Comparison of ENCODE assay signal across 11 mouse cellular contexts in genomic region chr8:5285708-5286161, GRCm38 (mm10).
DNase-seq lines count a peak whose midpoint lies in the region; ATAC-seq and TF ChIP-seq lines count a peak whose summit lies in the region.
"Had no signal": no experiment of that assay in that cellular context is flagged by ENCODE, and none has a peak within 500 bp of the region (broad histone marks: within the 10 kb centered on the region; RNA-seq: fewer than 3 reads in every experiment).

No protein-coding gene starts in this region.

- no peaks in the 10 kb centered on the region for H3K27me3 ChIP-seq in embryonic facial prominence, embryonic 14.5 days (replicated peaks; ENCODE audit: control insufficient read depth, insufficient read depth, low read length)
- H3K27me3 ChIP-seq in midbrain, embryonic 14.5 days (ENCODE audit: control insufficient read depth, insufficient read depth, low read length): no peaks in the 10 kb centered on the region

- 23% methylated on average over 5 of the region's 5 CpGs for WGBS in embryonic facial prominence, embryonic 14.5 days
- WGBS in midbrain, embryonic 14.5 days: 55% methylated on average over 5 of the region's 5 CpGs
- WGBS in lung, adult 2 months: 78% methylated on average over 5 of the region's 5 CpGs

- H3K4me1 ChIP-seq in embryonic facial prominence, embryonic 14.5 days (ENCODE audit: control insufficient read depth, insufficient read depth, low read length): no peaks in the 10 kb centered on the region
- H3K4me1 ChIP-seq in midbrain, embryonic 14.5 days (ENCODE audit: control insufficient read depth, insufficient read depth, low read length): no peaks in the 10 kb centered on the region
- no peaks in the 10 kb centered on the region for H3K4me1 ChIP-seq in lung, adult 2 months (ENCODE audit: control insufficient read depth, insufficient read depth, low read length)

- no peak for TF ChIP-seq POLR2A in lung, adult 2 months (IDR thresholded peaks at IDR 0.05; ENCODE audit: borderline replicate concordance, extremely low read depth, low read depth, low read length)

- no peaks in the 10 kb centered on the region for H3K9me3 ChIP-seq in embryonic facial prominence, embryonic 14.5 days (ENCODE audit: control insufficient read depth, low read length)
- no peaks in the 10 kb centered on the region for H3K9me3 ChIP-seq in midbrain, embryonic 14.5 days (ENCODE audit: control insufficient read depth, low read length)
- H3K9me3 ChIP-seq: G1E had no signal

- no peak for TF ChIP-seq CTCF in lung, adult 2 months (IDR thresholded peaks at IDR 0.05; ENCODE audit: insufficient read depth, low read length)

- no peak overlapping the region for H3K9ac ChIP-seq in embryonic facial prominence, embryonic 14.5 days (ENCODE audit: low read depth, low read length)
- H3K9ac ChIP-seq in midbrain, embryonic 14.5 days (replicated peaks; ENCODE audit: low read length): no peak overlapping the region

- DNase-seq in cerebellum, adult 8-10 months: peak; percentile 53
- DNase-seq in embryonic facial prominence, embryonic 14.5 days (ENCODE audit: low spot score): peak; percentile 76
- peak; percentile 56 for DNase-seq in midbrain, embryonic 14.5 days
- DNase-seq in lung, adult 2 months: no peak
- DNase-seq in T-cell, adult 2 months (ENCODE audit: low spot score): no peak
- DNase-seq: kidney, adult 11 months; lung, adult 18-20 months had no signal

- peak; percentile 95 for ATAC-seq in cerebellum, adult (ENCODE audit: insufficient number of reproducible peaks, low FRiP score, low TSS enrichment)
- ATAC-seq in embryonic facial prominence, embryonic 14.5 days (ENCODE audit: low read depth): peak; percentile 84
- ATAC-seq in midbrain, embryonic 14.5 days (ENCODE audit: low FRiP score, low TSS enrichment): peak; percentile 43; the same call in 1 of the 2 replicates
- ATAC-seq in erythroid progenitor cell, adult 5-6 weeks (replicated peaks; ENCODE audit: low FRiP score, poor library complexity, severe bottlenecking): no peak

- no peaks in the 10 kb centered on the region for H3K36me3 ChIP-seq in embryonic facial prominence, embryonic 14.5 days (ENCODE audit: control insufficient read depth, insufficient read depth, low read length)
- H3K36me3 ChIP-seq in midbrain, embryonic 14.5 days (ENCODE audit: control insufficient read depth, insufficient read depth, low read length): no peaks in the 10 kb centered on the region
- H3K36me3 ChIP-seq: G1E had no signal

- no peak overlapping the region for H3K27ac ChIP-seq in embryonic facial prominence, embryonic 14.5 days (replicated peaks; ENCODE audit: low read depth, low read length)
- no peak overlapping the region for H3K27ac ChIP-seq in midbrain, embryonic 14.5 days (replicated peaks; ENCODE audit: low read depth, low read length)
- H3K27ac ChIP-seq: left cerebral cortex, adult 2 months had no signal

- no peak overlapping the region for H3K4me3 ChIP-seq in embryonic facial prominence, embryonic 14.5 days (ENCODE audit: low read depth, low read length)
- no peak overlapping the region for H3K4me3 ChIP-seq in midbrain, embryonic 14.5 days (replicated peaks; ENCODE audit: low read depth, low read length)
- no peak overlapping the region for H3K4me3 ChIP-seq in lung, adult 2 months (replicated peaks; ENCODE audit: extremely low read depth, low read depth, low read length)
- H3K4me3 ChIP-seq: left cerebral cortex, adult 2 months had no signal

- H3K4me2 ChIP-seq in embryonic facial prominence, embryonic 14.5 days (ENCODE audit: low read depth, low read length): no peak overlapping the region
- H3K4me2 ChIP-seq in midbrain, embryonic 14.5 days (ENCODE audit: low read length): no peak overlapping the region

Comparison
In these comparisons a context has a peak if more than half of its experiments do, and no peak if none do; other contexts are left out.
1. DNase-seq: peak in cerebellum, adult 8-10 months (single experiment), embryonic facial prominence, embryonic 14.5 days (single experiment) and midbrain, embryonic 14.5 days (single experiment); none in lung, adult 2 months (single experiment) and T-cell, adult 2 months (single experiment).